In the genomic region with DNA sequence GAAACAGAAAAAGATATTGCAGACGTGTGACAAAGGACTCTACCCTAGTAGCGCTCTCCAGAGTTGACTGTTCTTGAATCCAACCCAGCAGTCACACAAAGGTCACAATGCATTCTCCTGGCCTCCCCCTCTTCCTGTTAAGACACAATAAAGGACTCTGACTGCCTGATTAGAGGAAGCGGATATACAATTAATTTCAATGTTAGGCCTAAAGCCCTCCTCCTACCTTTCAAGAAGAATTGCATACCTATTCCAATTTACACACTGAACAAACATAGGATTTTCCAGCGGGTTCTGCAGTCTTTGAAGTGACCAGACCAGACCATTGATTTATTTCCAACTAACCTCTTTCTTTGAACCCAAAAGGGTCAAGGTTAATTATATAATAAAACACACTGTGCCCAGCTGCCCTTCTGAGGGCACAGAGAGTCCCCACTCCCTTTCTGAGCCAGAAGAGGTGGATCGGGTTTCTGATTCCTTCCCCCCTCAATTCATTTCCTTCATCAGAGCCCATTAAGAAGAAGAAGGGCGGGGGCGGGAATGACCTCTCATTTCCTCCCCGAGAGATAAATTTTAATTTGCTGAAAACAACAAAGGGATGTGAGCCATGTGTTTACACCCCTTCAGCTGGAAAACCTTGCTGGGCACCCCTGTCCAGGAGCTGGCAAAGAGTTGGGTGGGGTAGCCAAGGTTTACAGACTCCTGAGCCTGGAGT, we compare ENCODE assay signal across 10 mouse cellular contexts. TPM values are rescaled to one million over a fixed set of nuclear protein-coding genes. Genes with fewer than 3 reads are reported as not detected.
DNase-seq lines count a peak whose midpoint lies in the region; ATAC-seq lines count a peak whose summit lies in the region.
"Had no signal": no experiment of that assay in that cellular context is flagged by ENCODE, and none has a peak within 500 bp of the region (broad histone marks: within the 10 kb centered on the region; RNA-seq: fewer than 3 reads in every experiment).

No protein-coding gene starts in this region.

- WGBS in heart, embryonic 16.5 days, result 44% methylated on average over 8 of the region's 8 CpGs
- WGBS in midbrain, embryonic 12.5 days, result 19% methylated on average over 8 of the region's 8 CpGs
- WGBS in midbrain, embryonic 15.5 days, result 25% methylated on average over 8 of the region's 8 CpGs
- 16% methylated on average over 8 of the region's 8 CpGs for WGBS in embryonic facial prominence, embryonic 12.5 days
- WGBS in stomach, embryonic 15.5 days, result 32% methylated on average over 8 of the region's 8 CpGs

- no peaks in the 10 kb centered on the region for H3K9me3 ChIP-seq in heart, embryonic 16.5 days (replicated peaks; ENCODE audit: control insufficient read depth, low read length)
- H3K9me3 ChIP-seq in midbrain, embryonic 12.5 days, result no peaks in the 10 kb centered on the region
- H3K9me3 ChIP-seq in midbrain, embryonic 15.5 days, result no peaks in the 10 kb centered on the region
- H3K9me3 ChIP-seq in embryonic facial prominence, embryonic 12.5 days, result no peaks in the 10 kb centered on the region
- no peaks in the 10 kb centered on the region for H3K9me3 ChIP-seq in stomach, embryonic 15.5 days
- H3K9me3 ChIP-seq: limb, embryonic 13.5 days had no signal

- DNase-seq in heart, postnatal 10 days, result no peak
- no peak for DNase-seq in c-Kit-positive CD71-positive TER-119-positive erythroid progenitor cells, embryonic 14.5 days (ENCODE audit: low spot score)

- intact Hi-C loops in heart, postnatal 10 days (cut with DNase I), result no loop called here

- no peak overlapping the region for H3K4me2 ChIP-seq in heart, embryonic 16.5 days (ENCODE audit: low read depth, low read length)
- no peak overlapping the region for H3K4me2 ChIP-seq in midbrain, embryonic 12.5 days (replicated peaks)
- no peak overlapping the region for H3K4me2 ChIP-seq in midbrain, embryonic 15.5 days
- no peak overlapping the region for H3K4me2 ChIP-seq in embryonic facial prominence, embryonic 12.5 days (replicated peaks)
- H3K4me2 ChIP-seq in stomach, embryonic 15.5 days, result no peak overlapping the region
- H3K4me2 ChIP-seq: limb, embryonic 13.5 days had no signal

- peak overlapping the region; percentile 61 for H3K27ac ChIP-seq in heart, embryonic 16.5 days (ENCODE audit: low read length)
- peak overlapping the region; percentile 54 for H3K27ac ChIP-seq in midbrain, embryonic 12.5 days (replicated peaks)
- H3K27ac ChIP-seq in midbrain, embryonic 15.5 days, result no peak overlapping the region
- peak overlapping the region; percentile 12; the same call in 1 of the 2 replicates for H3K27ac ChIP-seq in embryonic facial prominence, embryonic 12.5 days
- peak overlapping the region; percentile 63 for H3K27ac ChIP-seq in stomach, embryonic 15.5 days
- H3K27ac ChIP-seq: limb, embryonic 13.5 days had no signal

- H3K4me3 ChIP-seq in heart, embryonic 16.5 days (ENCODE audit: low read length), result no peak overlapping the region
- no peak overlapping the region for H3K4me3 ChIP-seq in midbrain, embryonic 12.5 days
- no peak overlapping the region for H3K4me3 ChIP-seq in midbrain, embryonic 15.5 days
- no peak overlapping the region for H3K4me3 ChIP-seq in embryonic facial prominence, embryonic 12.5 days
- no peak overlapping the region for H3K4me3 ChIP-seq in stomach, embryonic 15.5 days (replicated peaks)
- H3K4me3 ChIP-seq: limb, embryonic 13.5 days had no signal

- H3K27me3 ChIP-seq in heart, embryonic 16.5 days (ENCODE audit: control insufficient read depth, insufficient read depth, low read length), result no peaks in the 10 kb centered on the region
- H3K27me3 ChIP-seq in midbrain, embryonic 12.5 days, result no peaks in the 10 kb centered on the region
- no peaks in the 10 kb centered on the region for H3K27me3 ChIP-seq in midbrain, embryonic 15.5 days (replicated peaks)
- H3K27me3 ChIP-seq in embryonic facial prominence, embryonic 12.5 days, result no peaks in the 10 kb centered on the region
- no peaks in the 10 kb centered on the region for H3K27me3 ChIP-seq in stomach, embryonic 15.5 days (replicated peaks)
- H3K27me3 ChIP-seq: limb, embryonic 13.5 days had no signal

- no peaks in the 10 kb centered on the region for H3K36me3 ChIP-seq in heart, embryonic 16.5 days (ENCODE audit: control insufficient read depth, insufficient read depth)
- H3K36me3 ChIP-seq in midbrain, embryonic 12.5 days, result no peaks in the 10 kb centered on the region
- no peaks in the 10 kb centered on the region for H3K36me3 ChIP-seq in midbrain, embryonic 15.5 days (replicated peaks)
- H3K36me3 ChIP-seq in embryonic facial prominence, embryonic 12.5 days, result no peaks in the 10 kb centered on the region
- no peaks in the 10 kb centered on the region for H3K36me3 ChIP-seq in stomach, embryonic 15.5 days
- H3K36me3 ChIP-seq: limb, embryonic 13.5 days had no signal

- H3K4me1 ChIP-seq in heart, embryonic 16.5 days (ENCODE audit: control insufficient read depth, insufficient read depth, low read length), result peaks cover 30% of the 10 kb centered on the region
- peaks cover 41% of the 10 kb centered on the region for H3K4me1 ChIP-seq in midbrain, embryonic 12.5 days
- H3K4me1 ChIP-seq in midbrain, embryonic 15.5 days, result peaks cover 18% of the 10 kb centered on the region
- peaks cover 29% of the 10 kb centered on the region for H3K4me1 ChIP-seq in embryonic facial prominence, embryonic 12.5 days
- H3K4me1 ChIP-seq in stomach, embryonic 15.5 days, result peaks cover 20% of the 10 kb centered on the region

- H3K9ac ChIP-seq in heart, embryonic 16.5 days (ENCODE audit: low read length), result no peak overlapping the region
- no peak overlapping the region for H3K9ac ChIP-seq in midbrain, embryonic 12.5 days (replicated peaks)
- no peak overlapping the region for H3K9ac ChIP-seq in midbrain, embryonic 15.5 days
- H3K9ac ChIP-seq in embryonic facial prominence, embryonic 12.5 days, result no peak overlapping the region
- no peak overlapping the region for H3K9ac ChIP-seq in stomach, embryonic 15.5 days
- H3K9ac ChIP-seq: limb, embryonic 13.5 days had no signal

- no peak for ATAC-seq in heart, embryonic 16.5 days (replicated peaks; ENCODE audit: extremely low read depth, insufficient read depth, low FRiP score)
- ATAC-seq in midbrain, embryonic 12.5 days (ENCODE audit: low FRiP score, low read depth), result no peak
- ATAC-seq in midbrain, embryonic 15.5 days (replicated peaks), result no peak
- no peak for ATAC-seq in embryonic facial prominence, embryonic 12.5 days (ENCODE audit: insufficient number of reproducible peaks, insufficient read depth, low FRiP score, low TSS enrichment)
- ATAC-seq in stomach, embryonic 15.5 days (ENCODE audit: insufficient read depth, low FRiP score, low read depth), result no peak
- ATAC-seq in erythroblast, adult 5-6 weeks (replicated peaks; ENCODE audit: low FRiP score, poor library complexity, severe bottlenecking), result no peak

RNA-seq across cellular contexts. Expression of gene Parp16, which starts 3.2 kb away (rescaled TPM):
- polyA plus RNA-seq in heart, embryonic 16.5 days (2015; fragmentation: Nextera tagmentation; extraction: Ambion mirVana), result 5.4 and 6.5 TPM in 2 replicates
- 1 to 10 TPM; 5.1 to 5.9 TPM for total RNA-seq in heart, postnatal 10 days (2021)
- polyA plus RNA-seq in midbrain, embryonic 12.5 days (2016; fragmentation: Nextera tagmentation; extraction: Ambion mirVana), result 5.6 and 6.5 TPM in 2 replicates
- 6.8 and 7.6 TPM in 2 replicates for polyA plus RNA-seq in midbrain, embryonic 15.5 days (2015; fragmentation: Nextera tagmentation; extraction: Ambion mirVana)
- polyA plus RNA-seq in embryonic facial prominence, embryonic 12.5 days (2016; fragmentation: Nextera tagmentation; extraction: Ambion mirVana), result 7.1 and 7.2 TPM in 2 replicates
- polyA plus RNA-seq in stomach, embryonic 15.5 days (2015; fragmentation: Nextera tagmentation; extraction: Ambion mirVana), result 8.5 and 9.1 TPM in 2 replicates
- total RNA-seq in erythroblast, adult 5-6 weeks (2015; ENCODE audit: low replicate concordance), result 10.2 and 13.2 TPM in 2 replicates
- total RNA-seq in erythroblast, adult 5-6 weeks (2017; ENCODE audit: low replicate concordance), result 14.5 and 15.3 TPM in 2 replicates

RNA-seq across cellular contexts. Expression of gene Igdcc3, which starts 50.9 kb away (rescaled TPM):
- 0.17 and 0.30 TPM in 2 replicates for polyA plus RNA-seq in heart, embryonic 16.5 days (2015; fragmentation: Nextera tagmentation; extraction: Ambion mirVana)
- total RNA-seq in heart, postnatal 10 days (2021), result under 1 TPM; 0.22 to 0.40 TPM
- polyA plus RNA-seq in midbrain, embryonic 12.5 days (2016; fragmentation: Nextera tagmentation; extraction: Ambion mirVana), result 62.1 and 74.7 TPM in 2 replicates
- 12.8 and 14.1 TPM in 2 replicates for polyA plus RNA-seq in midbrain, embryonic 15.5 days (2015; fragmentation: Nextera tagmentation; extraction: Ambion mirVana)
- polyA plus RNA-seq in embryonic facial prominence, embryonic 12.5 days (2016; fragmentation: Nextera tagmentation; extraction: Ambion mirVana), result 7.5 and 9.3 TPM in 2 replicates
- polyA plus RNA-seq in stomach, embryonic 15.5 days (2015; fragmentation: Nextera tagmentation; extraction: Ambion mirVana), result 1.5 TPM in 2 replicates
- total RNA-seq in erythroblast, adult 5-6 weeks (2015; ENCODE audit: low replicate concordance), result not detected in 2 replicates
- total RNA-seq in erythroblast, adult 5-6 weeks (2017; ENCODE audit: low replicate concordance), result not detected in 2 replicates
- total RNA-seq: MEL had no signal
